Mouse (Mus musculus) limb, embryonic 14.5 days (tissue): Measurements from ENCODE around the gene Pknox1. TPM values are rescaled to one million over a fixed set of nuclear protein-coding genes. Genes with fewer than 3 reads are reported as not detected.

ENCODE experiments used
- ATAC-seq: fragments of 200-750 bp; cut with Nextera tagmentation; 2 replicates; pipeline ENCODE4 v1.8.0; 2017; ENCODE audit warnings: low read depth, moderate number of reproducible peaks, moderate TSS enrichment; ENCODE audit not compliant: low FRiP score
- DNase-seq: peaks from one replicate; pipeline ENCODE4 v3.0.0-alpha.2; 2015; ENCODE audit warnings: low spot score
- H3K27ac ChIP-seq: fragments of 300-500 bp; sonication (generic); replicated peaks from 2 replicates; pipeline ENCODE4 v1.5.1; 2014; ENCODE audit warnings: low read depth, mild to moderate bottlenecking, low read length, moderate library complexity, mixed read lengths
- H3K27me3 ChIP-seq: fragments of 300-500 bp; sonication (generic); 2 replicates; pipeline ENCODE4 v1.6.1; 2014; ENCODE audit warnings: low read length, mixed read lengths; ENCODE audit not compliant: control insufficient read depth, insufficient read depth
- H3K36me3 ChIP-seq: fragments of 300-500 bp; sonication (generic); 2 replicates; pipeline ENCODE4 v1.6.1; 2014; ENCODE audit warnings: mild to moderate bottlenecking, low read length, moderate library complexity, mixed read lengths; ENCODE audit not compliant: control insufficient read depth, insufficient read depth
- H3K4me1 ChIP-seq: fragments of 300-500 bp; sonication (generic); 2 replicates; pipeline ENCODE4 v1.6.1; 2014; ENCODE audit warnings: antibody characterized with exemption, low read length, mixed read lengths; ENCODE audit not compliant: control insufficient read depth, insufficient read depth
- H3K4me2 ChIP-seq: fragments of 300-500 bp; sonication (generic); replicated peaks from 2 replicates; pipeline ENCODE4 v1.6.1; 2014; ENCODE audit warnings: low read depth, mild to moderate bottlenecking, low read length, moderate library complexity; ENCODE audit not compliant: severe bottlenecking
- H3K4me3 ChIP-seq: fragments of 300-500 bp; sonication (generic); replicated peaks from 2 replicates; pipeline ENCODE4 v1.5.1; 2014; ENCODE audit warnings: low read length
- H3K9ac ChIP-seq: fragments of 300-500 bp; sonication (generic); 2 replicates; pipeline ENCODE4 v1.6.1; 2014; ENCODE audit warnings: mild to moderate bottlenecking, low read depth, low read length, moderate library complexity; ENCODE audit not compliant: severe bottlenecking
- H3K9me3 ChIP-seq: fragments of 300-500 bp; sonication (generic); 2 replicates; pipeline ENCODE4 v1.6.1; 2016; ENCODE audit warnings: low read length; ENCODE audit not compliant: control insufficient read depth
- POLR2A ChIP-seq: fragments of 200-500 bp; IDR thresholded peaks from 2 replicates; pipeline ENCODE4 v1.8.0; 2012; ENCODE audit warnings: inconsistent platforms, mild to moderate bottlenecking, moderate library complexity, borderline replicate concordance; ENCODE audit not compliant: insufficient read depth, insufficient read length; ENCODE audit errors: extremely low read depth
- WGBS: fragments of 180-500 bp; shearing (Covaris S2); extraction: QIAGEN DNeasy Blood & Tissue Kit; methylation state at CpG from one replicate; pipeline ENCODE4 v1.1.7; 2014; 5-methylcytosine and 5-hydroxymethylcytosine counted together
- polyA plus RNA-seq, 2 experiments: library from polyadenylated mRNA; depleted of rRNA in 1 of 2; stranded (reverse) in 1 of 2; unstranded in 1 of 2; fragments of >200 nt; fragmentation: Nextera tagmentation in 1 of 2; extraction: Ambion mirVana in 1 of 2; gene quantifications; 2 replicates each; pipeline versions ENCODE4 v1.2.1 to v1.2.3; 2012 to 2014

The Pknox1 gene
- polyA plus RNA-seq, 2 experiments, result 30.1 to 35.8 TPM

- Histone ChIP-seq H3K4me2 (no peak overlapping the region), H3K9ac (no peak overlapping the region), H3K4me1 (peaks cover 13% of the 10 kb centered on the region; the same call in 1 of the 2 replicates), H3K27ac (no peak overlapping the region), H3K4me3 (no peak overlapping the region), H3K9me3 (no peaks in the 10 kb centered on the region), H3K36me3 (peaks cover 15% of the 10 kb centered on the region), H3K27me3 (no peaks in the 10 kb centered on the region)
- no peak for TF ChIP-seq POLR2A
- WGBS, result 66% methylated on average over 6 of the region's 6 CpGs
- ATAC-seq, result no peak
- no peak for DNase-seq
Measured at GRCm38 (mm10) chr17:31583781-31584180, 19.2 kb downstream of the Pknox1 start.

GRCm38 (mm10) chr17:31588115-31588514, 23.6 kb downstream of the Pknox1 start:
- 76% methylated on average over 7 of the region's 7 CpGs for WGBS
- ATAC-seq (no peak), DNase-seq (no peak)
- H3K4me2 ChIP-seq, result no peak overlapping the region
- H3K4me1 ChIP-seq, result 0 out of 2 replicates have a peak, but pooled peaks cover 2% of the 10 kb centered on the region
- no peaks in the 10 kb centered on the region for H3K27me3 ChIP-seq
- peaks cover 53% of the 10 kb centered on the region for H3K36me3 ChIP-seq
- no peaks in the 10 kb centered on the region for H3K9me3 ChIP-seq
- H3K27ac ChIP-seq, result no peak overlapping the region
- no peak overlapping the region for H3K4me3 ChIP-seq
- H3K9ac ChIP-seq, result no peak overlapping the region
- TF ChIP-seq POLR2A, result no peak

GRCm38 (mm10) chr17:31588726-31589125, 24.2 kb downstream of the Pknox1 start:
- 90% methylated on average over 4 of the region's 4 CpGs for WGBS
- H3K4me2 ChIP-seq, result no peak overlapping the region
- peaks cover 58% of the 10 kb centered on the region for H3K36me3 ChIP-seq
- TF ChIP-seq POLR2A, result no peak
- no peaks in the 10 kb centered on the region for H3K9me3 ChIP-seq
- no peaks in the 10 kb centered on the region for H3K4me1 ChIP-seq
- no peaks in the 10 kb centered on the region for H3K27me3 ChIP-seq
- H3K9ac ChIP-seq, result no peak overlapping the region
- no peak for DNase-seq
- no peak overlapping the region for H3K27ac ChIP-seq
- no peak overlapping the region for H3K4me3 ChIP-seq
- no peak for ATAC-seq

- Histone ChIP-seq H3K4me1 (no peaks in the 10 kb centered on the region), H3K4me2 (no peak overlapping the region), H3K36me3 (peaks cover 63% of the 10 kb centered on the region), H3K27me3 (no peaks in the 10 kb centered on the region), H3K9me3 (no peaks in the 10 kb centered on the region), H3K9ac (no peak overlapping the region), H3K4me3 (no peak overlapping the region), H3K27ac (no peak overlapping the region)
- ATAC-seq (no peak), DNase-seq (no peak)
- WGBS, result 81% methylated on average over 11 of the region's 11 CpGs
- TF ChIP-seq POLR2A, result no peak
Measured at GRCm38 (mm10) chr17:31590846-31591245, 26.3 kb downstream of the Pknox1 start.

- no peak for TF ChIP-seq POLR2A
- Histone ChIP-seq H3K9me3 (no peaks in the 10 kb centered on the region), H3K27ac (no peak overlapping the region), H3K4me3 (no peak overlapping the region), H3K4me2 (no peak overlapping the region), H3K9ac (no peak overlapping the region), H3K27me3 (no peaks in the 10 kb centered on the region), H3K4me1 (no peaks in the 10 kb centered on the region), H3K36me3 (peaks cover 84% of the 10 kb centered on the region)
- DNase-seq (no peak), ATAC-seq (no peak)
- 84% methylated on average over 7 of the region's 7 CpGs for WGBS
Measured at GRCm38 (mm10) chr17:31594590-31594989, 30.1 kb downstream of the Pknox1 start.

GRCm38 (mm10) chr17:31595077-31595476, 30.5 kb downstream of the Pknox1 start:
- Histone ChIP-seq H3K36me3 (peaks cover 86% of the 10 kb centered on the region), H3K27ac (no peak overlapping the region), H3K4me2 (no peak overlapping the region), H3K4me3 (no peak overlapping the region), H3K9me3 (no peaks in the 10 kb centered on the region), H3K4me1 (no peaks in the 10 kb centered on the region), H3K9ac (no peak overlapping the region), H3K27me3 (no peaks in the 10 kb centered on the region)
- TF ChIP-seq POLR2A, result no peak
- DNase-seq (no peak), ATAC-seq (no peak)
- 86% methylated on average over 5 of the region's 5 CpGs for WGBS
